Mouse (Mus musculus) right cerebral cortex, postnatal 4 days (tissue): Measurements from ENCODE around the gene Dedd.
A peak's percentile ranks its signal among the peaks of the same experiment; 100 is the strongest.

ENCODE experiments used
- DNase-seq: peaks from one replicate; pipeline ENCODE4 v3.0.0-alpha.2; 2022

Dedd gene

DNA sequence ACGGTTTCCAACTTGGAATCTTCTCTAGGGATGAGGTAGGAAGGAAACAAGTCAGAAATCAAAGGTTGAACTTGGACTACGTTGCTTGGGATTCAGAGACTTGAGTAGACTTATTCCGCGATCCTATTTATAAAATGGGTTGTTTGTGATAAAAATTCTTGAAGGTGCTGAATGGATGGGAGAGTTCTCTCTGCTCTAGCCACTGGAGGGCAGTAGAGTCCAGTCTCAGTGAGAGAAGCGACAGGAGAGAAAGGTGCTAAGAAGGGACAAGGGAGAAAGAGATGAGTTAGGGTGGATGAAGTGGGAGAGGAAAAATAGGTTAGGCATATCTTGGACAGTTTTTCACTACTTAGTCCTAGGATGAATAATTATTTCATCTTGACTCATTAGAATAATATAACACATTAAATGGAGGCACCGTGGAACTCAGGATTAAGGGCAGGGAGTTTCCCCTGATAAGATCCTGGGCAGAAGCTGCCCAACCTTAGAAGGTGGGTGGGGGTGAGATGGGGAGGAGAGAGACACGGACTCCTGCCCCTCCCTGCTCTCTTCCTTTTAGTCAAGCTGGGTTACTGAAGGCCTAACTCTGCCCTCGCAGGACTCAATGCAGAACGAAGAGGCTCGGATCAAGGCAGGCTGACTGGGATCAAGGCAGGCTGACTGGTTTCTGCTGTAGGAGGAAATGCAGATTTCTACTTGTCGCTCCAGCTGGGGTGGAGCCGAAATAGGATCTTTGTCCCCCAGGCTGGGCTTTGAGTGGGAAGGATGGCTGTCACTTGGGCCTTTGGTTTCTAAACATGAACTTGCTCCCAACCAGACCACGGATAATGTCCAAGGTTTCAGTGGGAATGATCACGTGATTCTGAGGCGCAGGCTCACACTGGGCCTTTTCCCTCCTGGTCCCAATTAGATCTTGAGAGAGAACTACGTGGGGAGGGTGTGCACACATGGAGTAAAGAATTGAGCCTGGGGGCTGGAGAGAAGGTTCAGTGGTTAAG lies 32.5 kb downstream of the Dedd start:
- peak; percentile 72 for DNase-seq

DNA sequence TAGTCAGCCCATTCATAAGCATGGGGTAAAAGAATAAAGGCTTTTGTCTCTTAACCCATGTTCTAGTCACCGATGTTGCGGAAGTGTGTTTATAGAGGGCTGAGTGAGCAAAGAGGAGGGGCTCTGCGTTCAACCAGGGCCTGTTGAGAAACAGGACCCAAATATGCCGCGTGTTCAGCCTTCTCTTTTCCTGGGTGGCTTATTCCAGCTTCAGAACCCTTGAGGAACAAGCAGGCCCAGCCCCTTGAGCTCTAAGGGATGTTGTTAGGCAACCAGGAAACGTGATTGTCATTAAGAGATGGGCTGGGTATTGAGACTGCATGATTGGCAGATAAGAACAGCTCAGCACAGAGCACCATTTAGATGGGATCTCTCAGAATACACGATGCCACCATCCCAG lies 37.0 kb downstream of the Dedd start:
- DNase-seq: no peak

DNA sequence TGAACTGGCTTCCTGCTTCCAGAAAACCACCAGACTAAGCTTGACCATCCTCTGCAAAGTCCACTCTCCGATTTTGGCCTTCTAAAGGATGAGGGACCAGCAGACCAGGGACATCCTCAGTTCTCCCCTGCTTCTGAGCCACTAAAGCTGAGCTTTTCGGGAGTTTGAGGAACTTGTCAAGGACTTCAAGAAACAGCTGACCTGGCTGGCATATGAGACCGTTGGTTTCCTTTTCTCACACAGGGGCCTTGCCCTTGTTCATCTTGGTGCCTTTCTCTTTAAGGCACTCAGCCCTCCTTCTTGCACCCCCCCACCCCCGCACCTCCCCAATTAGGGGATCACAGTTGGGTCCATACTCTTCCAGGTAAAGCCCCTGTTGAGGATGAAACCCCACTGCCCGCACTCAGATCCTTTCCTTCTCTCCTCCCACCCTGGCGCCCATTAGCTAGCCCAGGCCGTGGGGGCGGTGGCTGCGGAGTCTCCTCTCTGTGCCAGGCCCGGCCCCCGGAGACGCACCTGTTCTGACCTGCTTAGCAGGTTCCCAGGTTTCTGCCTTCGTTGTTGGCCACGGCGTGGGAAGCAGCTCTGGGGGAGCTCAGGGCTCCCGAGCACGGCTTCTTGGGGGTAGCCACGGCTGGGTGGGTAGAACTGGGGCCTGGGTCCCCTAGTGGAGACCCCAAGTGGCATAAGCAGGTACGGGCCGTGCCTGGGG lies 41.1 kb downstream of the Dedd start, which contains the start of gene Nectin4:
TSS of gene Nectin4 (plus strand) at position 255 of the 712 bp plus-strand sequence.
- DNase-seq: no peak

DNA sequence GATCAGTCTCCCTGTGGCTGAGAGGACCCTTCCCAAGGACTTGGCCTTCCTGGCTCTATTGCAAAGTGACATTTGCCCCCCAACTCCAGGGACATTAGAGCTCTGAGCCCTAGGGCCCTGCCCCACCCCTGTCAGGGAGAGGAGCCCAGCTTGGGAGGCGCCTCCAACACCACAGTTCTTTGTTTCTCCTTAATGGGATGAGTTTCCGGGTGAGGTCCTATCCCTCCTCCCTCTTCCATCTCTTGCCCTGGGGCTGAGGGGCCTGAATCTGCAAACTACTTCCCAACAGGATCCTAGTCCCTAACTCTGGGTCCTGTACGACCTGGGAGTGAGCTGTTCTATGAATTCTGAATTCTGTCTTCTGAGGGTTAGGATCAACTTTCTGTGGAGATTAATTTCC lies 43.9 kb downstream of the Dedd start:
- DNase-seq: no peak

DNA sequence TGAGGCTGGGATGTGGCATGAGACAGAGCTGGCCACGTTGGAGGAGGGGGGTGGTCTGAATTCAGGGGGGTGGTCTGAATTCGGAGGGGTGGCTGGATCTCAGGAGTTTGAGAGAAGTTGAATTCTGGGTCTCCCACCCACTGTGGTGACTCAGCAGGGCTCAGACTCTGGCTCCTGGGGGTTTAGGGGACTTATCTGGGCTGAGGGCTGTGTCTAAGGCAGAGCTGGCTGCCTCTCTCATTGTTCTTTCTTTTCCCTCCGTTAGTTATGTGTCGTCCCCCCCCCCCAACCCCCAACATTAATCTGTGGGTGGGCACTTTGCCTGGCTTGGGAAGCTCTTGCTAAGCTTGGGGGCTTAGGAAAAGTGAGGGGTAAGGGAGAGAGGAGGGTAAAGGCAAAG lies 45.0 kb downstream of the Dedd start:
- no peak for DNase-seq

DNA sequence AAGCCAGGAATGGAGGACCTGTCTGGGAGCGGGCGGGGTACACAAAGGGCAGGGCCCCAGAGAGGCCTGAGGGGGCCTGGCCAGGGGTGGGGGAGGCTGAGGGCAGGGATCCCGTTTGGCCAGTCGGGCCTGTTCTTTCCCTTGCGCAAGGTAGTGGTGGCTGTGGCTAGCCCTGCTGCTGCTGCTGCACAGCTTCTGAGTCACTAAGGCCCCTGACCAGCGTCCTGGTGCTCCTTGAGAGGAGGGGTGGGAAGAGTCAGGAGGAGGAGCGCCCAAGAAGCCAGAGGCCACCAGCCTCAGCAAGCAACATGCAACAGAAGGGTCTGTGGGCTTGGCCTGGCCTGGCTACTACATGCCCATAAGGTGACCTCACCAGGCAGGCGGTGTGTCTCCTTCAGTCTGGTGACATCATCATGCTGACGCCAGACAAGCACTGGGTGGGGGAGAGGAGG lies 46.7 kb downstream of the Dedd start:
- no peak for DNase-seq

DNA sequence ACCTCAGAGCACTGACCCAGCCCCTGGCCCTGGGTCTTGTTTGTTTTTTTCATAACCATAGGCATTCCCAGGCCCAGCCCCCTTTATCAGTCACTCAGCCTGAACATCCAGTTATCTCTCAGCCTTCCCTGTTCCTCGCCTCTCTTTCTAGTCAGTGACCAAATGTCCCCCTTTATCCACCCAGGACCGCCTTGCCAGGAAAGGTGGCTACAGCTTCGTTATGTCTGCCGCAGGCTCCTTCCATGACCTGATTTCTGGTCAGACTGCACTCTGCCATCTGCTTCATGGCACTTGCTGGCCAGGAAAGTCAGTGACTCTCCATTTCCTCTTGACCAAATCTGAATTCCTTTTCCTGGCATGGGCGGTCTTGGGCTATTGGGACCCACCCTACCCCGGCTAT lies 49.4 kb downstream of the Dedd start:
- DNase-seq: no peak

DNA sequence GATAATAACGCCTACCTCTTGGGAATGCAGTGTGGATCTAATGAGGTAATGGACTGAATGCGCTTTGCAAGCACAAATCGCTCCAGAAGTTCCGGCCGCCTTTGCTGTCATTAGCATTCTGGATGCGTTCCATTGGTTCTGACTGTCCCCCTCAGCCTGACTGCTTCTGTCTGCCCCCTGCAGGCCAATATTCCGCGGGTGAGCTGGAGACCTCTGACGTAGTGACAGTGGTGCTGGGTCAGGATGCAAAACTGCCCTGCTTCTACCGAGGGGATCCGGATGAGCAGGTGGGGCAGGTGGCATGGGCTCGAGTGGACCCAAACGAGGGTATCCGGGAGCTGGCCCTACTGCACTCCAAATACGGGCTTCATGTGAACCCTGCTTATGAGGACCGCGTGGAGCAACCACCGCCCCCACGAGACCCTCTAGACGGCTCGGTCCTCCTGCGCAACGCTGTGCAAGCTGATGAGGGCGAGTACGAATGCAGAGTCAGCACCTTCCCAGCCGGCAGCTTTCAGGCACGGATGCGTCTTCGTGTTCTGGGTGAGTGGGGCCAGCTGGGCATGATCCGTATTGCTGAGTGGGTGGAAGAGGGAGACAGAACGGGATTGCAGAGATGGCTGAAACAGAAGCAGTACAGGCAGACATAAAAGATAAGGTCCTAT lies 51.1 kb downstream of the Dedd start:
- DNase-seq: peak; percentile 70

DNA sequence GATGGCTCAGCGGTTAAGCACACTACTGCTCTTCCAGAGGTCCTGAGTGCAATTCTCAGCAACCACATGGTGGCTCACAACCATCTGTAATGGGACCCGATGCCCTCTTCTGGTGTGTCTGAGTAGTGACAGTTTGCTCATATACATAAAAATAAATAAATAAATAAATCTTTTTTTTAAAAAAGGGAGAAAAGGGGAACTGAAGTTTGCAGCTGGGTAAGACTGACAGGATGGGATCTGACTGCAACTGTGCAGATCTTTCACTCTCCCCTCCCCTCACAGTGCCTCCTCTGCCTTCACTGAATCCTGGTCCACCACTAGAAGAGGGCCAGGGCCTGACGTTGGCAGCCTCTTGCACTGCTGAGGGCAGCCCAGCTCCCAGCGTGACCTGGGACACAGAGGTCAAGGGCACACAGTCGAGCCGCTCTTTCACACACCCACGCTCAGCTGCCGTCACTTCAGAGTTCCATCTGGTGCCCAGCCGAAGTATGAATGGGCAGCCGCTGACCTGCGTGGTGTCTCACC lies 53.2 kb downstream of the Dedd start:
- DNase-seq: no peak

DNA sequence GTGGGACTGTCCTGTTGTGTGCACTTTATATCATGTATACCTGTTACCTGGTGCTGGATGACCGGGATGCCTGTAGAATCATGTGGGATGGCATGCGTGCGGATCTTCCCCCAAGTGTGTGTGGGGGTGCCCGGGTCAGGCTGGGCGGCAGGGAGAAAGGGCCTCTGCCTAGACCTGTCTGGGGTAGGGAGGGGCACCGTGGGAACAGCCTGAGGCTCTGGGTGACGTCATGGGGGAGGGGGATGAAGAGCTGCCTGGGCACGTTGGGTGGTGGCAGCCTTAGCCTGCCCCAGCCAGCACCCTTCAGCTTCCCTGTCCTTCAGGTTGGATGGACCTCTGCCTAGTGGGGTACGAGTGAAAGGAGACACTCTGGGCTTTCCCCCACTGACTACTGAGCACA lies 55.4 kb downstream of the Dedd start:
- no peak for DNase-seq

DNA sequence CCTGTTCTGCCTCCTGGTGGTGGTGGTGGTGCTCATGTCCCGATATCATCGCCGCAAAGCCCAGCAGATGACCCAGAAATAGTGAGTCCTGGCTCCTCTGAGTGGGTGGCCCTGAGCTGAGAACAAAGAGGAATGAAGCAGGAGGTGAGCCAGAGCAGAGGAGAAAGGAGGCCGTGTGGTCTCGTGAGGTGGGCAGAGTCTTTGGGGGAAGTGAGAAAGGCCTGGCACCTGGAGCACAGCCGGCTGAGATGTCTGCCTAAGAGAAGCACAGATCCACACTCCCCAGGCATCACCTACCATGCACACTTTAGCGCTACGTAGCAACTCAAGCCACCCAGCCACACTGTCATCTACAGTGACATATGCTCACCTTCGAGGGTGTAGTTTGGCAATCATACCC lies 56.2 kb downstream of the Dedd start:
- no peak for DNase-seq

DNA sequence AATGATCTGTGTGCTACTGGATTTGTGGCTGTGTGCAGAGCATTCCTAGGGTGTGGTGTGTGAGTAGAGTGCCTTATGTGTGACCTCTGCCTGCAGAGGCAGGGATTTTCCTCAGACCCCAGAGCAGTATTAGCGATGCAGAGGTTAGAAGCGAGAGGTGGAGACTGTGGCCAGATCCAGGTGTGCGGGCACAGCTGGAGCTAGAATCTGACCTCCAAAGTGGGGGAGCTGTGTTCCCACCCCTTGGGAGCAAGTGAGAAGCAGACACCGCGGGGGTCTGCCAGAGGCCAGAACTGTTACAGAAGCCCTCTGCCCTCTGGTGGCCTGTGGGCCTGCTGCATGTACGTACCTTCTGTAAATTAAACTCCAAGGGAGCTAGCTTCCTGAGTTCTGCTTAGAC lies 58.2 kb downstream of the Dedd start:
- DNase-seq: no peak

DNA sequence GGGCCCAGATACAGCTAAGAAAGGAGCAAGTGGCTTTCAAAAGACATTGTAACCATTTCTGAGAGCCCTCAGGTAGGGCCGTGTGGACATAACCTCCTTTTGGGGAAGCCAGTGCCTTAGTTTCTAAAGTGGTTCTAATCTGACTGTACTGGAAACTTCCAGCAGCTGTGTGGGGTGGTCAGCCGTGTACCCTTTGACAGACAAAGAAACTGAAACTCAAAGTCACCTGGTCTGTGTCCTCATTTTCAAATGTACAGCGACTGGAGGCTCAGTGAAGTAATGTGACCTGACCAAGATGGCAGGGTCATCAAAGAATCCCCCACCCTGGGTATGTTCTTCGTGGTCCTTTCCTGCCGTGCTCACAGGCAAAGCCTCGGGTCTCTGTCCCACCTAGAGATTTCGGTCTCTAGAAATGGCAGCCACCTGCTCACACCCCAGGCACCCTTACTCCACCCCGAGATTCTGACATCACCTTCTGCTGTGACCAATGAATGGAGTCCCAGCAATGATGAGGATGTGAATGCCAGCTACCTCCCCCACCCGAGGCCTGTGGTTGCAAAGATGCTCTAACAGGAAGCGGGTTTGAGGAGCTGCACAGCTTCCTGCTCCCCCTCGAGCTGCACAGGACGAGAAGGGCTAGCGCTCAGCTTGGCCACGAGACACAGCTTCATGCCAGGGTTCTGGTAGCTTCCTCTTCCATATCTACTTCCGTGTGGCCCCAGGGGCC lies 59.6 kb downstream of the Dedd start, which contains the start of gene Arhgap30:
TSS of gene Arhgap30 (plus strand) at position 579 of the 727 bp plus-strand sequence.
- no peak for DNase-seq

DNA sequence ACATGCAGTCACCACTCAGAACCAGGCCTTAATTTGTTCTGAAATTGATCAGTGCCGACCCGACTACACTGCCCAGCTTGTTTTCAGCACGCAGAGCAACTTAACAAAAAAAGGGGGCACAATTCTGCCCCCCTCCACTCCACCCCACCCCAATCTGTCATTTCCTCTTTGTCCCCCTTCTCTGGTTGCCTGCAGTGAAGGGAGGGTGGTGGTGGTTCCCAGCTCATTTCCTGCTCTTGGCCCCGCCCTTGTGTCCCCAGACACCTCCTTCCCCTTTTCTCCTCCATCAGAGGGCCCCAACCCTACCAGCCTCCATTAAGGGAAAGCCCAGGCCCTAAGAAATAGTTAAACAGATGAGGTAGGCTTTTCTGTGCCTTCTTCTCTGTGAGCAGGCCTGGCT lies 61.2 kb downstream of the Dedd start:
- no peak for DNase-seq
